Mouse (Mus musculus): Measurements from ENCODE around the gene Pex5l.

- TF ChIP-seq CTCF (IDR thresholded peaks at IDR 0.05; ENCODE audit: extremely low read depth, insufficient read length, insufficient replicate concordance, low read depth, low read length) (no peak), POLR2A (IDR thresholded peaks at IDR 0.05; ENCODE audit: low read depth, low read length) (no peak)
Measured at GRCm38 (mm10) chr3:33061428-33061827, 81.6 kb downstream of the Pex5l start.

Data from small intestine, adult 2 months (tissue).